Mouse (Mus musculus) mouse trophoblast stem cell (cell line): ENCODE results near the gene Cacng7.
"Not testable (repeated sequence)": the region's sequence is repeated elsewhere in the genome, so short reads cannot be mapped to it uniquely, and the experiment has no call there.

Source experiments
- in situ Hi-C, 2 experiments: fragments of 300-500 bp; cut with MseI, MboI; formaldehyde crosslinking; loops; 2 replicates in 1 of 2; 3 replicates in 1 of 2; pipeline ENCODE4 v1.15.1; 2025

The Cacng7 gene

GRCm38 (mm10) chr7:3389444-3390412 lies 57.0 kb downstream of the Cacng7 start:
- in situ Hi-C loops, result no loop called here

GRCm38 (mm10) chr7:3390413-3391080 lies 57.8 kb downstream of the Cacng7 start, which contains the start of gene Cacng8:
TSS of gene Cacng8 (plus strand) at chr7:3390683.
- in situ Hi-C loops, result no loop called here

- in situ Hi-C loops, result no loop called here
Measured at GRCm38 (mm10) chr7:3391081-3391451, 58.3 kb downstream of the Cacng7 start.

GRCm38 (mm10) chr7:3391809-3392208 lies 59.1 kb downstream of the Cacng7 start:
- in situ Hi-C loops, result no loop called here

- in situ Hi-C loops, result no loop called here
Measured at GRCm38 (mm10) chr7:3397355-3397754, 64.6 kb downstream of the Cacng7 start.

- in situ Hi-C loops, result no loop called here
Measured at GRCm38 (mm10) chr7:3397797-3398196, 65.0 kb downstream of the Cacng7 start.

GRCm38 (mm10) chr7:3398363-3398762 lies 65.6 kb downstream of the Cacng7 start:
- in situ Hi-C loops, result not testable (repeated sequence)

GRCm38 (mm10) chr7:3399937-3400336 lies 67.2 kb downstream of the Cacng7 start:
- in situ Hi-C loops, result no loop called here

GRCm38 (mm10) chr7:3409729-3410520 lies 77.2 kb downstream of the Cacng7 start:
- in situ Hi-C loops, result no loop called here

GRCm38 (mm10) chr7:3411160-3411941 lies 78.6 kb downstream of the Cacng7 start:
- in situ Hi-C loops, result no loop called here

GRCm38 (mm10) chr7:3412036-3412435 lies 79.3 kb downstream of the Cacng7 start:
- in situ Hi-C loops, result no loop called here

GRCm38 (mm10) chr7:3414888-3415287 lies 82.1 kb downstream of the Cacng7 start:
- in situ Hi-C loops, result no loop called here

- in situ Hi-C loops, result no loop called here
Measured at GRCm38 (mm10) chr7:3415378-3415777, 82.6 kb downstream of the Cacng7 start.
